Mouse (Mus musculus) lung, adult 2 months (tissue): ENCODE measurements around the gene Rab17. TPM values are rescaled to one million over a fixed set of nuclear protein-coding genes. Genes with fewer than 3 reads are reported as not detected.

Experiments
- DNase-seq: peaks from one replicate; pipeline ENCODE4 v3.0.0; 2022
- H3K4me1 ChIP-seq: fragments of 200-500 bp; 2 replicates; pipeline ENCODE4 v1.6.1; 2011; ENCODE audit warnings: low read length; ENCODE audit not compliant: control insufficient read depth, insufficient read depth
- H3K4me3 ChIP-seq: fragments of 200-500 bp; replicated peaks from 2 replicates; pipeline ENCODE3; 2011; ENCODE audit warnings: low read depth, mild to moderate bottlenecking, control low read depth, low read length; ENCODE audit errors: extremely low read depth
- CTCF ChIP-seq: fragments of 200-500 bp; IDR thresholded peaks from 2 replicates; pipeline ENCODE4 v1.5.1; 2011; ENCODE audit warnings: mild to moderate bottlenecking, low read length, control low read depth; ENCODE audit not compliant: insufficient read depth
- POLR2A ChIP-seq: fragments of 200-500 bp; IDR thresholded peaks from 2 replicates; pipeline ENCODE4 v1.6.1; 2011; ENCODE audit warnings: low read depth, mild to moderate bottlenecking, control low read depth, low read length, borderline replicate concordance; ENCODE audit errors: extremely low read depth
- WGBS: fragments of 180-500 bp; shearing (Covaris S2); methylation state at CpG from one replicate; pipeline ENCODE4 v1.1.7; 2018; 5-methylcytosine and 5-hydroxymethylcytosine counted together
- polyA plus RNA-seq: library from polyadenylated mRNA; depleted of rRNA; stranded (reverse); fragments of >200 nt; gene quantifications from 2 replicates; pipeline ENCODE4 v1.2.3, GENCODE M21; 2012; rRNA removed

The Rab17 gene
- polyA plus RNA-seq, 1 experiment: 1.2 TPM

DNA sequence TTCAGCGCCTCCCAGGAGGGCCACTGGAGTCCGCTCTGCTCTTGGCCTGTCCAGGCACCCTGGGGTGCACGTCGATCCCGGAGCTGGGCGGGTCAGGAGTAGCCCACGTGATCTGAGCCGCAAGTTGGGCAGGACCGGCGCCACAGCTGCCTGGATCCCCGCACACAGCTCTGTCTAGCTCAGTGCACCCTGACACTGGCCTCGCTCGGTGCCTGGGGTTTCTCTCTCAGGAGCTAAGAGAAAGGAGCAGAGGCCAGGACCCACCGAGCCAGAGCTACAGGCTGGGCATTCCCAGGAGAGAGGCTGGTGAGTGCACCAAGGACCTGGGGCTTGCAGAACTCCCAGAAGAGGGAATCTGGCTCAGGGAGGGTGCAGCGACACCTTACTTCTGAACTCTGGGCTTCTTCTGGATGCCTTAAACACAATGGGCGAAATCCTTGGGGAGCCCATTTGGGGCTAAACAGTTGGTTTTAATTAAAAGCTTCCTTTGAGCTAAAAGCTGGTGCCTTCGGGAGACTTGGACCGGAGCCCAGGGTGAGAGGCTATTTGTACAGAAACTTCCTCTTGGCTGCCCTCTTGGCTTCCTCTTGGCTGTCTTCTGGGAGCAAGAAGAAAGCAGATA lies 54.4 kb downstream of the Rab17 start, which contains the start of gene Mlph:
TSS of gene Mlph (plus strand) at position 138 of the 622 bp plus-strand sequence.
- H3K4me3 ChIP-seq: peak within 1 kb of the TSS; percentile 62
- TF ChIP-seq CTCF (no peak), POLR2A (peak; percentile 50; the same call in 1 of the 2 replicates)
- peaks cover 4% of the 10 kb centered on the region for H3K4me1 ChIP-seq
- peak; percentile 60 for DNase-seq
- WGBS: 6% methylated on average over 18 of the region's 18 CpGs

DNA sequence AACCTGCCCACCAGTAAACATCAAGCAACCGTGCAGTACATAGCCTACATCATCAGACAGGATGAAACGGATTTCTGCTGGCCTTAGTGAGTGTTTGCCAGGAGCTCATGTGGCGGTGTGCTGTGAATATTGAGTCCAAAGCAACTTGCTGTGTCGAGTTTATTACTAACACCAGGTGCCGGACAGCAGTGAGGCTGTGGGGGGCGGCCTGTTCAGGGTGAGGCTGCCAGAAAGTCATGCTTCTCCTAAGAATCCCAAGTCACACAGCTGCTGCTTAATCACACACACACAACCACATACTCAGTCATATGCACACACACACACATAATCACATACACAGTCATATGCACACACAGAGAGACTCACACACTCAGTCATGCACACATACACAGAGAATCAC lies 56.2 kb downstream of the Rab17 start:
- 78% methylated on average over 6 of the region's 6 CpGs for WGBS
- H3K4me3 ChIP-seq: no peak overlapping the region
- peaks cover 8% of the 10 kb centered on the region for H3K4me1 ChIP-seq
- TF ChIP-seq POLR2A (no peak), CTCF (no peak)
- no peak for DNase-seq

DNA sequence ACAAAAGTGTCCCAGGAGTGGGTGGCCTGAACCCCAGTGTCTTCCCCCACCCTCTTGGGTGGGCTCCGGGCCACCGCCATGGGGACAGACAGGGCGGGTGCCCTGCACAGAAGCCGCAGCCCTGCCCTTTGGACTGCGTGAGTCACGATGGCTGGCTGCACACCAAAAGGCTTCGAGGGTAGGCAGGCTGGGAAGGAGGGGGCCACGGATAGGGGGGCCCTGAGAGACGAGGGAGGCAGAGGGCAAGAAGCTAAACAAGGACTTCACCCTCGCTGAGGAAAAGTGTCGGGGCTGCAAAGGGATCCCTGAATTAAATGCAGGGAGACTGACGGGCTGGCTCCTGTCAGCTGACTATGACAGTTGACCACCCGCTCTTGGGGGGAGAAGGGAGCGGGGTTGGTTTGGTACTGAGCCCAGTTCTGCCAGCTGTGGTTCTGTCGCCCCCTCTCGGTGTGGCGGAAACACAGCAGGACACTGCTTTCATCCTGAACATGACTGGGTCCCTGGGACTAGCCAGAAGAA lies 59.8 kb downstream of the Rab17 start:
- 23% methylated on average over 17 of the region's 17 CpGs for WGBS

DNA sequence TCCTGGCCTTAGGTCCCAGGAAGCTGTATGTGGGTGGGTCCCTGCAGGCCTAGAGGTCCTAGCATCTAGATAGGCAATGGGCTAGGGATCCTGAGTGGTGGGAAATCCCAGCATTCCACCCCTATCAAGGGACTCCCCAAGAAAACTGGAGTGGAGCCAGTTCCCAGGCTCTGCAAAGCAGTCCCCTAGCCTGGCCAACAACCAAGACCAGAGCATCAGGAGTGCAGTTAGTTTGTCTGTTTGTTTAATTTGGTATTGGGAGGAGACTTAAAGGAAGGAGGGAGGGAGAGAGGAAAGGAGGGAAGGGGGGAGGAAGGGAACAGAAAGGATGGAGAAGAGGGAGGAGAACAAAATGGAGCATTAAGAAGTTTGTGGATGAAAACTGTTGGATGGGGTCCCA lies 60.3 kb downstream of the Rab17 start:
- H3K4me1 ChIP-seq: peaks cover 5% of the 10 kb centered on the region; the same call in 1 of the 2 replicates
- TF ChIP-seq CTCF (no peak), POLR2A (no peak)
- no peak for DNase-seq
- H3K4me3 ChIP-seq: no peak overlapping the region

More for the DNA sequence above, 59.8 kb downstream of the Rab17 start:
- DNase-seq: peak; percentile 50
- peaks cover 7% of the 10 kb centered on the region; the same call in 1 of the 2 replicates for H3K4me1 ChIP-seq
- TF ChIP-seq CTCF (peak; percentile 41), POLR2A (no peak)
- H3K4me3 ChIP-seq: peak overlapping the region; percentile 8

Other genes starting within 250 kb of the Rab17 start
- 49.7 and 71.8 TPM in 2 replicates for gene Col6a3, start 125.7 kb downstream of the Rab17 start, polyA plus RNA-seq
- 10.3 and 13.5 TPM in 2 replicates for gene Mlph, start 54.6 kb downstream of the Rab17 start, polyA plus RNA-seq
- gene Prlh, start 16.6 kb downstream of the Rab17 start, polyA plus RNA-seq: not detected in 2 replicates
- 30.5 and 38.1 TPM in 2 replicates for gene Lrrfip1, start 29.1 kb upstream of the Rab17 start, polyA plus RNA-seq
- gene Rbm44, start 175.4 kb upstream of the Rab17 start, polyA plus RNA-seq: not detected in 2 replicates
- gene Ramp1, start 210.2 kb upstream of the Rab17 start, polyA plus RNA-seq: 35.7 and 37.7 TPM in 2 replicates